8 mouse cellular contexts compared by ENCODE assay signal in the genomic region with DNA sequence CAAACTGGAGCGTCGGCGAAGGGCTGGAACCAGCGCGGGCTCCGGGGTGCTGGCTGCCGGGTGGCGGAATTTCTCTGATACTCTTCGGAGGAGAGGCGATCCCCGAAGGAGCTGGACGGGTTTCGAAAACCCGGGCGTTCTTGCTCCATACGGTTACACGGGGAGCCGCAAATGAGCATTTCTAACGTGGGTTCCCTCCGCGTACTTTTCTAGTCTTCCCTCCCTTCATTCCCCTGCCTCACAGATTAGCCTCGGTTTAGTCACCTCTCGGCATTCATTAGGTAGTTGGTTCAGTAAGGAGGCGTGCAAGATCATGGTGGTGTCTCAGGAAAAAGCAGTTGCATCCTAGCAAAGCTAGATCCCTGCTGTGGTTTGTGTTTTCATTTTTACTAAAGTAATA. TPM values are rescaled to one million over a fixed set of nuclear protein-coding genes. Genes with fewer than 3 reads are reported as not detected.
DNase-seq lines count a peak whose midpoint lies in the region; ATAC-seq and TF ChIP-seq lines count a peak whose summit lies in the region.

No protein-coding gene starts in this region.

- DNase-seq in kidney, postnatal 0 days (ENCODE audit: low spot score), result peak; percentile 31
- no peak for DNase-seq in kidney, adult 18-20 months
- no peak for DNase-seq in intestine, embryonic 14.5 days (ENCODE audit: low spot score)
- DNase-seq in spleen, adult 18-20 months, result no peak
- DNase-seq in thymus, postnatal 0 days (ENCODE audit: low spot score), result no peak

- H3K4me2 ChIP-seq in kidney, postnatal 0 days (ENCODE audit: low read length), result peak overlapping the region; percentile 64
- peak overlapping the region; percentile 90 for H3K4me2 ChIP-seq in intestine, embryonic 14.5 days (ENCODE audit: low read length)
- peak overlapping the region; percentile 95 for H3K4me2 ChIP-seq in myocyte (ENCODE audit: low read depth)

- H3K36me3 ChIP-seq in kidney, postnatal 0 days (ENCODE audit: insufficient read depth, low read length), result peaks cover 11% of the 10 kb centered on the region; the same call in 1 of the 2 replicates
- H3K36me3 ChIP-seq in intestine, embryonic 14.5 days (ENCODE audit: control insufficient read depth, insufficient read depth, low read length), result peaks cover 41% of the 10 kb centered on the region
- peaks cover 25% of the 10 kb centered on the region for H3K36me3 ChIP-seq in myocyte (ENCODE audit: control insufficient read depth, insufficient read depth)

- H3K4me3 ChIP-seq in kidney, postnatal 0 days (replicated peaks; ENCODE audit: low read depth, low read length), result peak overlapping the region; percentile 94
- H3K4me3 ChIP-seq in cortical plate, adult 2 months (ENCODE audit: insufficient read depth, low read length), result peak overlapping the region; percentile 64
- peak overlapping the region; percentile 91 for H3K4me3 ChIP-seq in intestine, embryonic 14.5 days (ENCODE audit: low read depth, low read length)
- peak overlapping the region; percentile 96 for H3K4me3 ChIP-seq in myocyte

- peak overlapping the region; percentile 72 for H3ac ChIP-seq in myocyte (ENCODE audit: control insufficient read depth, insufficient read length)

- peak overlapping the region; percentile 100 for H3K27ac ChIP-seq in kidney, postnatal 0 days
- H3K27ac ChIP-seq in cortical plate, adult 2 months (ENCODE audit: insufficient read depth, low read length), result peak overlapping the region; percentile 94; the same call in 1 of the 2 replicates
- H3K27ac ChIP-seq in intestine, embryonic 14.5 days (ENCODE audit: low read depth), result peak overlapping the region; percentile 99

- peaks cover 48% of the 10 kb centered on the region for H3K79me2 ChIP-seq in myocyte (ENCODE audit: control insufficient read depth, insufficient read depth)

- H3K27me3 ChIP-seq in kidney, postnatal 0 days (ENCODE audit: insufficient read depth, low read length), result no peaks in the 10 kb centered on the region
- H3K27me3 ChIP-seq in intestine, embryonic 14.5 days (replicated peaks; ENCODE audit: control insufficient read depth, insufficient read depth, low read length), result no peaks in the 10 kb centered on the region
- no peaks in the 10 kb centered on the region for H3K27me3 ChIP-seq in myocyte (ENCODE audit: control insufficient read depth, insufficient read depth, insufficient read length)

- WGBS in kidney, postnatal 0 days, result 0% methylated on average over 24 of the region's 24 CpGs
- under 1% methylated on average over 23 of the region's 24 CpGs for WGBS in intestine, embryonic 14.5 days

- no peaks in the 10 kb centered on the region for H3K9me3 ChIP-seq in kidney, postnatal 0 days (replicated peaks; ENCODE audit: low read length)
- H3K9me3 ChIP-seq in intestine, embryonic 14.5 days (ENCODE audit: control insufficient read depth, low read length), result no peaks in the 10 kb centered on the region

- no peak for ATAC-seq in kidney, postnatal 0 days (replicated peaks; ENCODE audit: low FRiP score, low read depth)
- ATAC-seq in intestine, embryonic 14.5 days (replicated peaks; ENCODE audit: low FRiP score, low TSS enrichment, low read depth), result peak; percentile 30; the same call in 1 of the 2 replicates
- no peak for ATAC-seq in CD4-positive, CD25-positive, alpha-beta regulatory T cell, adult 4 months

- TF ChIP-seq POLR2A in cortical plate, adult 2 months (IDR thresholded peaks at IDR 0.05; ENCODE audit: extremely low read depth, insufficient read depth, low read length), result no peak
- TF ChIP-seq POLR2A in myocyte (IDR thresholded peaks at IDR 0.05; ENCODE audit: insufficient read length, low read depth), result no peak

- peak overlapping the region; percentile 99 for H3K9ac ChIP-seq in kidney, postnatal 0 days (ENCODE audit: low read depth, low read length)
- peak overlapping the region; percentile 97 for H3K9ac ChIP-seq in intestine, embryonic 14.5 days (ENCODE audit: low read length)

- H3K4me1 ChIP-seq in kidney, postnatal 0 days (replicated peaks; ENCODE audit: insufficient read depth, low read length), result 0 out of 2 replicates have a peak, but pooled peaks cover 6% of the 10 kb centered on the region
- no peaks in the 10 kb centered on the region; the same call in 1 of the 2 replicates for H3K4me1 ChIP-seq in cortical plate, adult 2 months (ENCODE audit: control insufficient read depth, insufficient read depth, low read length)
- peaks cover 13% of the 10 kb centered on the region for H3K4me1 ChIP-seq in intestine, embryonic 14.5 days (replicated peaks; ENCODE audit: control insufficient read depth, insufficient read depth, low read length)

- TF ChIP-seq CTCF in kidney, postnatal 0 days (IDR thresholded peaks at IDR 0.05; ENCODE audit: low read depth), result no peak
- no peak for TF ChIP-seq CTCF in cortical plate, adult 2 months (IDR thresholded peaks at IDR 0.05; ENCODE audit: extremely low read depth, insufficient read depth, low read length)

TF ChIP-seq in myocyte, 11 proteins besides CTCF, POLR2A, EP300 and RAD21:
- no peak for TF ChIP-seq REST (IDR thresholded peaks at IDR 0.05; ENCODE audit: insufficient read depth, insufficient read length)

RNA-seq across cellular contexts. Expression of gene Luc7l, which starts 0.7 kb away (rescaled TPM):
- polyA plus RNA-seq in kidney, postnatal 0 days (2015; fragmentation: Nextera tagmentation; extraction: Ambion mirVana), result 71.3 and 75.7 TPM in 2 replicates
- 64.8 and 68.3 TPM in 2 replicates for polyA plus RNA-seq in cortical plate, adult 2 months (2012; rRNA removed)
- 99.6 and 105 TPM in 2 replicates for polyA plus RNA-seq in intestine, embryonic 14.5 days (2014; fragmentation: Nextera tagmentation; extraction: Ambion mirVana)
- 25.1 TPM for polyA plus RNA-seq in myocyte (2012; fragmentation: generic; extraction: Trizol)
- 10 to 100 TPM; 59.7 to 67.6 TPM for polyA plus RNA-seq in CD4-positive, CD25-positive, alpha-beta regulatory T cell, adult 4 months (2017; shearing (Covaris generic))
- 84.9 and 86.3 TPM in 2 replicates for polyA plus RNA-seq in thymus, postnatal 0 days (2015; fragmentation: Nextera tagmentation; extraction: Ambion mirVana)

RNA-seq across cellular contexts. Expression of gene Fam234a, which starts 9.4 kb away (rescaled TPM):
- polyA plus RNA-seq in kidney, postnatal 0 days (2015; fragmentation: Nextera tagmentation; extraction: Ambion mirVana), result 81.6 and 85.6 TPM in 2 replicates
- 22.2 and 24.3 TPM in 2 replicates for polyA plus RNA-seq in cortical plate, adult 2 months (2012; rRNA removed)
- polyA plus RNA-seq in intestine, embryonic 14.5 days (2014; fragmentation: Nextera tagmentation; extraction: Ambion mirVana), result 71.9 and 76.5 TPM in 2 replicates
- 65.4 TPM for polyA plus RNA-seq in myocyte (2012; fragmentation: generic; extraction: Trizol)
- polyA plus RNA-seq in CD4-positive, CD25-positive, alpha-beta regulatory T cell, adult 4 months (2017; shearing (Covaris generic)), result 10 to 100 TPM; 12.6 to 23.0 TPM
- 9.0 and 9.3 TPM in 2 replicates for polyA plus RNA-seq in thymus, postnatal 0 days (2015; fragmentation: Nextera tagmentation; extraction: Ambion mirVana)

RNA-seq across cellular contexts. Expression of gene Arhgdig, which starts 45.8 kb away (rescaled TPM):
- 16.8 and 22.4 TPM in 2 replicates for polyA plus RNA-seq in kidney, postnatal 0 days (2015; fragmentation: Nextera tagmentation; extraction: Ambion mirVana)
- 163 and 175 TPM in 2 replicates for polyA plus RNA-seq in cortical plate, adult 2 months (2012; rRNA removed)
- polyA plus RNA-seq in intestine, embryonic 14.5 days (2014; fragmentation: Nextera tagmentation; extraction: Ambion mirVana), result 21.4 and 29.0 TPM in 2 replicates
- 12.6 TPM for polyA plus RNA-seq in myocyte (2012; fragmentation: generic; extraction: Trizol)
- not detected for polyA plus RNA-seq in CD4-positive, CD25-positive, alpha-beta regulatory T cell, adult 4 months (2017; shearing (Covaris generic))
- 0.92 and 1.4 TPM in 2 replicates for polyA plus RNA-seq in thymus, postnatal 0 days (2015; fragmentation: Nextera tagmentation; extraction: Ambion mirVana)

RNA-seq across cellular contexts. Expression of gene Rgs11, which starts 50.6 kb away (rescaled TPM):
- 9.1 and 11.1 TPM in 2 replicates for polyA plus RNA-seq in kidney, postnatal 0 days (2015; fragmentation: Nextera tagmentation; extraction: Ambion mirVana)
- 90.4 and 99.2 TPM in 2 replicates for polyA plus RNA-seq in cortical plate, adult 2 months (2012; rRNA removed)
- polyA plus RNA-seq in intestine, embryonic 14.5 days (2014; fragmentation: Nextera tagmentation; extraction: Ambion mirVana), result 14.3 and 20.0 TPM in 2 replicates
- 0.62 TPM for polyA plus RNA-seq in myocyte (2012; fragmentation: generic; extraction: Trizol)
- polyA plus RNA-seq in CD4-positive, CD25-positive, alpha-beta regulatory T cell, adult 4 months (2017; shearing (Covaris generic)), result 10 to 100 TPM in 1 of 2 experiments, 1 to 10 TPM in 1; 6.2 to 14.2 TPM
- polyA plus RNA-seq in thymus, postnatal 0 days (2015; fragmentation: Nextera tagmentation; extraction: Ambion mirVana), result 0.14 and 0.27 TPM in 2 replicates

RNA-seq across cellular contexts. Expression of gene Pdia2, which starts 54.5 kb away (rescaled TPM):
- polyA plus RNA-seq in kidney, postnatal 0 days (2015; fragmentation: Nextera tagmentation; extraction: Ambion mirVana), result 1.9 and 2.0 TPM in 2 replicates
- 0.30 and 0.33 TPM in 2 replicates for polyA plus RNA-seq in cortical plate, adult 2 months (2012; rRNA removed)
- 0.47 and 3.7 TPM in 2 replicates for polyA plus RNA-seq in intestine, embryonic 14.5 days (2014; fragmentation: Nextera tagmentation; extraction: Ambion mirVana)
- polyA plus RNA-seq in myocyte (2012; fragmentation: generic; extraction: Trizol), result 0.05 TPM
- polyA plus RNA-seq in CD4-positive, CD25-positive, alpha-beta regulatory T cell, adult 4 months (2017; shearing (Covaris generic)), result not detected
- not detected in 2 replicates for polyA plus RNA-seq in thymus, postnatal 0 days (2015; fragmentation: Nextera tagmentation; extraction: Ambion mirVana)
